Mouse (Mus musculus) B cell, adult 2 months (primary cell): ENCODE results near the gene Strap.

Experiments used
- DNase-seq, 2 experiments: peaks; one replicate each; pipeline ENCODE4 v3.0.0; 2022

Gene Strap

GRCm38 (mm10) chr6:137783899-137784637 lies 49.2 kb downstream of the Strap start:
- DNase-seq, result no peak

GRCm38 (mm10) chr6:137788976-137789590 lies 54.2 kb downstream of the Strap start:
- no peak for DNase-seq

DNA sequence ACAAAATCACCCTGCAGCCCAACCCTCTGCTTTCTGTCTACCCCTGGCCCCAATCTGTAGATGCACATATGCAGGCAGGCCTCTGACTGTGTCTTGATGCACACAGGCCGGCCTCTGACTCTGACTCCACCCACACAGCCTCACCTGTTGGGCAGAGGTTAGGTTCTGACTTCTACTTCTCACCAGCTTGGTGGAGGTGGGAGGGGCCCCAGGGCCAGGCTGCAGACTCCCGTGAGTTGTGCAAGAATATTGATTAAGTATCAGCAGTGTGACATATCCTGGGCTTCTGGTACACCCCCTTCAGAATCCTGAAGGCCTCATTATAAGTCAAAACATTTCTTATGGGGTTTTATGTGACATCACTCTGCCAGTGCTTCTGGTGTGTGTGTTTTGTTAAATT lies 54.8 kb downstream of the Strap start:
- no peak for DNase-seq

DNA sequence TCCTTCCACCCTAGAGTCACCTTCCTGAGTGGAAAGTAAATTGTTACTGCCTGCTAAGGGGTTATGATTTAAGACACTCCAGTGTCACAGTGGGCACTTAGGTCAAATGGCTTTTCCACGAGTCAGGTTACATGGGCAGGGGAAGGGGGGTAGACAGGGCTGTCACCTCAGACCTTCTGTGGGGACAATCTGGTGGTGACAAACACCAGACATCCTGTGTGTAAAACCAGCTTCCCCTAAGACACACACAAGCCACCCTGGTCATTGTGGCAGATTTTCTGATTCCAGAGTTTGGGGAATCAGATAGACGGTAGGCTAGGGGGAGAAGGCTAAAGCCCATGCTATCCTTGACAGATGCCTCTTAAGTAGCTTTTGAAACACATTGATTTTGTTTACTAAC lies 60.6 kb downstream of the Strap start:
- DNase-seq, result no peak

GRCm38 (mm10) chr6:137796596-137797567 lies 62.0 kb downstream of the Strap start:
- no peak for DNase-seq

DNA sequence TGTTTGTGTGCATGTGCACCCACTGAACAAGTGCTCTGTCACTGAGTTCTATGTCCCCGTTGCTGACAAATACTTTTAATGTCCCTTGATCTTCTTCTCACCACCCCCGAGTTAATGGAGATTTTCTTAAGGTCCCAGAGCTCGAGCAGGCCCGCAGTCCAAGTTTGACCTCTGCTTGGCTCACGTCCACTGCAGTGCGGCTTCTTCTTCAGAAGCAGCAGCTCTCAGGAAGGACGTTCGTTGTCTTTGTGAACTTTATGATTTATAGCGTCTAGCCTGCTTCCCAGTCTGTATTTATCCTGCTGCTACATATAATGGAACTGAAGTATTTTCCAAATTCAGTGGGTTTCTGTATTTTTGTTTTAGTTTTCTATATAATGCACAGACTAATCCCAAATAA lies 64.4 kb downstream of the Strap start:
- no peak for DNase-seq
